Mouse (Mus musculus) brain, embryonic 14.5 days (tissue): ENCODE measurements around the gene Net1. TPM values are rescaled to one million over a fixed set of nuclear protein-coding genes. Genes with fewer than 3 reads are reported as not detected.

ENCODE experiments used
- DNase-seq: peaks from one replicate; pipeline ENCODE4 v3.0.0-alpha.2; 2011; ENCODE audit warnings: low read depth
- CTCF ChIP-seq: fragments of 200-500 bp; IDR thresholded peaks from 2 replicates; pipeline ENCODE4 v1.5.1; 2012; ENCODE audit warnings: inconsistent platforms, mild to moderate bottlenecking, moderate library complexity, borderline replicate concordance; ENCODE audit not compliant: insufficient read depth, insufficient read length; ENCODE audit errors: extremely low read depth
- POLR2A ChIP-seq: fragments of 200-500 bp; IDR thresholded peaks from 2 replicates; pipeline ENCODE4 v1.6.1; 2012; ENCODE audit warnings: mild to moderate bottlenecking, inconsistent platforms, borderline replicate concordance; ENCODE audit not compliant: poor library complexity, insufficient read depth, insufficient read length, severe bottlenecking; ENCODE audit errors: extremely low read depth
- polyA plus RNA-seq: library from polyadenylated mRNA; depleted of rRNA; stranded (reverse); fragments of >200 nt; gene quantifications from 2 replicates; pipeline ENCODE4 v1.2.3, GENCODE M21; 2012; rRNA removed

The Net1 gene
- 7.9 and 9.4 TPM in 2 replicates for polyA plus RNA-seq

DNA sequence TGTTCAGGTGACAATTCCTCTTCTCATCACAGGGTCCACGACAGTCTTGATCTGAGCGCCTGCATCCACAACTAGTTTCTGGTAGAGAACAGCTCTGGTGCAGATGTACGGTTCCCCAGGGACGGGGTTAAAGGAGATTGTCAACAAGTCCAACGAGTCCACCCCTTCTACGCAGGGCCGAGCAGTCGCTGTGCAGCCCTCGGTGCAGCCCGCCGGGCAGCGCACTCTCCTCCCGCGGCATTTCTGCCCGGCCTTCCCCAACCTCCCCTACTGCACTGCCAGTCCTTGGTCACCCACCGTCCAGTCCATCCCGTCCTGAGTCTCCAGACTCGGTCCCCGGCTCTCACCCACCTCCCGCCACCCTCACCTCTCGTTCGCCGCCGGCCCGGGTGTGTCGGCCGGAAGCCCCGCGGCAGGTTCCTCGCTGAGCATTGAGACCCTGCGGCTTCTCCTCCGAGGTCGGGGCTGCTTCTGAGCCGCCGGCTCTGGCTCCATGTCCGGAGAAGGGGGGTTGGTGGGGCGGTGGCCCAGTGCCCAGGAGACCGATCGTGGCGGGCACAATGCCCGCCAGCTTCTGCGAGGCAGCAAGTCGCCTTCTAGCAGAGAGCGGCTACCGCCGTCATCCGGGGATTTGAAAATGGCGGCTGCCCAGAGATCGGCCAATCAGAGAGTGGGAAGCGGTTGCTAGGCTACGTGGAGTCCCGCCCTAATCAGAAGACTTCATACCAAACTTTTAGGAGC lies at the start of gene Net1, which contains the start of gene Tubal3:
Gene Net1, minus strand, starts transcription at position 650 of the 741 bp plus-strand sequence.
Gene Tubal3, plus strand, starts transcription at position 704 of the 741 bp plus-strand sequence.
- TF ChIP-seq POLR2A = peak; percentile 56; the same call in 1 of the 2 replicates
- no peak for TF ChIP-seq CTCF
- peak; percentile 96 for DNase-seq

- peak; percentile 51 for DNase-seq
- TF ChIP-seq CTCF = no peak
- TF ChIP-seq POLR2A = no peak
Measured at GRCm38 (mm10) chr13:3951198-3951914, 33.3 kb upstream of the Net1 start.

DNA sequence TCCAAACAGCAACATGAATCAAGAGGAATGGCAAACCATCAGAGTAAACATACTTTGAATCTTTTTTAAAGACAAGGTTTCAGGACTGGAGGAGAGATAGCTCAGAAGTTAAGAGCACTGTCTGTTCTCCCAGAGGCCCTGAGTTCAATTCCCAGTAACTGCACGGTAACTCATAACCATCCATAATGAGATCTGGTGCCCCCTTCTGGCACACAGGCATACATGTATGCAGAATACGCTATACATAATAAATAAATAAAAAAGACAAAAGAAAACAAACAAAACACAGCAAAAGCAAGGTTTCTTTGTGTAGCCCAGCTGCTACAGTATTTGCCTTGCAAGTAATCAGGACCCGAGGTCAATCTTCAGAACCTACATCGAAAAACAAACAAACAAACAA lies 31.5 kb upstream of the Net1 start:
- TF ChIP-seq POLR2A (no peak), CTCF (no peak)
- no peak for DNase-seq

- no peak for DNase-seq
- TF ChIP-seq POLR2A = no peak
Measured at GRCm38 (mm10) chr13:3947267-3947666, 29.2 kb upstream of the Net1 start.

GRCm38 (mm10) chr13:3945249-3945648 lies 27.2 kb upstream of the Net1 start, which contains the start of gene Ucn3:
TSS of gene Ucn3 (minus strand) at chr13:3945349.
- no peak for DNase-seq
- TF ChIP-seq POLR2A (no peak), CTCF (no peak)

DNA sequence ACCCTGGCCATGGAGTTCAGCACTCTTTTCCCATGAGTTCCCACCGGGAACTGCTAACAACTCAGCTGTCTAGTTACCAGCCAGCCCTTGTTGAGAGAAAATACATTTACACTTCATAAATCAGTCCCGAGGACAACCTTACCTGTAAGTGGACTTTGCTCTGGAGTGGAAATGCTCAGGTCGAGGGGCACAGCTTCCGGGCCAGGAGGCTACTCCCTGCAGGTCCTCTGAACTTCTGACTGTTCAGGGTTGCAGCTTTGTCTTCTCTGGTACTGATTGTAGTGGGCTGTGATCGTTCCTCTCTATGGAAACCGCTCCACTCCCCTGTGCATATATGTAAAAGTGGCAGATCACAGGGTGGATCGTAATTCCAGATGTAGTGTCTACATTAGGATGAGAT lies 26.7 kb upstream of the Net1 start:
- no peak for DNase-seq
- TF ChIP-seq CTCF (no peak), POLR2A (no peak)

DNA sequence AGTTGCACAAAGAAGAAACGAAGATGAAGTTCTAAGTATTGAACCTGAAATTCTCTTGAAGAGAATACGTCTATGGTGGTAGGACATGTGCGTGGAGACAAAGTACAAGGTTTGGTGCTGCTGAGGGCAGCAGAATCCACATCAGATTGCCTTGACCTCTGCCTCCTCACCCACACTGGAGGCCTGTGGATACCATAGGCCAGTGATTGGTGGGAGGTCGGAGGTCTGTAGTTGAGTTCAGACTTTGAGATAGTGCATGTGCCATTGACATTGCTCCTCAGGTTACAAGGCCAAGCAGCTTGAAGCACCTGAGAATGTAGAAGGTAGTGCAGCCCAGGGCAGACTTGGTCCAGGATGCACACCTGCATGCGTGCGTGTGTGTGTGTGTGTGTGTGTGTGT lies 8.0 kb upstream of the Net1 start:
- no peak for DNase-seq

DNA sequence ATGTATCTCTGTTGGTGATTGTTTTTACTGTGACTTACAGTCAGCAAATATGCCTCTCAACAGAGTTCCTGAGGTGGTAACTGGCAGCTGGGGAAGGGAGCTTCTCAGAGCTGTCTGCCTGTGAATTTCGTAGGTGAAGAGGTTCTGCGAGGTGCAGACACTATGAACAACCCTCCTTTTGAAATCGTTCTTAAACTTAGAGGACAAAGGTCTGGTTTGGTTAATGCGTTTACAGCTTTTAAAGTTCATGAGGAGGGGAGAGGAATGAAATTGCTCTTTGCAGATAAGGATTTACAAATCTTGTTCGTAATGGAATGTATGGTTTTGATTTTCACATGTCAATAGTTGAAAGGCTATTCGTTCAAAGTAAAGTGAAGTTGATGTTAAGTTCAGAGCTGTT lies 7.6 kb upstream of the Net1 start:
- no peak for TF ChIP-seq POLR2A
- TF ChIP-seq CTCF = no peak

More for the DNA sequence above, 8.0 kb upstream of the Net1 start:
- no peak for TF ChIP-seq CTCF
- TF ChIP-seq POLR2A = no peak

GRCm38 (mm10) chr13:3924483-3924882 lies 6.5 kb upstream of the Net1 start:
- TF ChIP-seq CTCF (no peak), POLR2A (no peak)
- no peak for DNase-seq

More for the DNA sequence above, 7.6 kb upstream of the Net1 start:
- DNase-seq = no peak

- DNase-seq = no peak
Measured at GRCm38 (mm10) chr13:3913504-3913903, 4.5 kb downstream of the Net1 start.

DNA sequence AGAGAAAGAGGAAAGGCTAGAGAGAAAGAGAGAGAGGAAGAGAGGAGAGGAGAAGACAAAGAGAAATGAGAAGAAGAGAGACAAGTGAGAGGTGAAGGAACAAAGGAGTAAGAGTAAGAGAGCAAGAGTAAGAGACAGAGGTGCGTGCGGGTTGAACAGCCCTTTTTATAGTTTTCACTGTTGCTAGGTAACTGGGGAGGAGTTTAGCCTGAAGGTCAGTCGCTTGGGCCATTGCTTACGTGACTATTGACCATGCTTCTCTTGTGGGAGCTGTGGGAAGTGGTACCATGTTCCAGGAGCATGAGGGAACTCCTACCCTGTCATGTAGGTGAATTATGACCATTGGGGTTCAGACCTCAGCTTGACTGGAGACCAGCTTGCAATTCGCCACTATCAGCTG lies 7.7 kb downstream of the Net1 start:
- TF ChIP-seq POLR2A (no peak), CTCF (no peak)
- no peak for DNase-seq

More at GRCm38 (mm10) chr13:3913504-3913903, 4.5 kb downstream of the Net1 start:
- TF ChIP-seq POLR2A (no peak), CTCF (no peak)

- no peak for TF ChIP-seq POLR2A
- no peak for DNase-seq
Measured at GRCm38 (mm10) chr13:3908262-3908661, 9.8 kb downstream of the Net1 start.
